Mouse (Mus musculus) ES-E14 (cell line): ENCODE results near the gene Aurkc. TPM values are rescaled to one million over a fixed set of nuclear protein-coding genes. Genes with fewer than 3 reads are reported as not detected.
"Not testable (repeated sequence)": the region's sequence is repeated elsewhere in the genome, so short reads cannot be mapped to it uniquely, and the experiment has no call there.

Experiments used
- DNase-seq: peaks from one replicate; pipeline ENCODE4 v3.0.0-alpha.2; 2013; ENCODE audit warnings: low read depth, low spot score
- H3K27ac ChIP-seq: 2 replicates; pipeline ENCODE4 v1.5.1; 2012; ENCODE audit warnings: low read depth, mild to moderate bottlenecking, low read length, moderate library complexity, mixed read lengths; ENCODE audit not compliant: poor library complexity, insufficient read depth, severe bottlenecking
- H3K36me3 ChIP-seq: 2 replicates; pipeline ENCODE4 v1.6.1; 2012; ENCODE audit warnings: mild to moderate bottlenecking, low read length, moderate library complexity, mixed read lengths; ENCODE audit not compliant: control insufficient read depth, poor library complexity, insufficient read depth, severe bottlenecking
- H3K4me1 ChIP-seq, 2 experiments: fragments of 150-350 bp in 1 of 2; sonication (generic) in 1 of 2; 2 replicates each; pipeline ENCODE4 v1.6.1; 2012; ENCODE audit warnings: low read length in 2 of 2, mild to moderate bottlenecking in 1 of 2, mixed read lengths in 1 of 2; ENCODE audit not compliant: control insufficient read depth in 2 of 2, insufficient read depth in 2 of 2, poor library complexity in 1 of 2
- H3K4me3 ChIP-seq, 2 experiments: fragments of 150-350 bp in 1 of 2; sonication (generic) in 1 of 2; 2 replicates each; pipeline ENCODE4 v1.5.1; 2012; ENCODE audit warnings: low read length in 2 of 2, low read depth in 1 of 2, mild to moderate bottlenecking in 1 of 2, mixed read lengths in 1 of 2; ENCODE audit not compliant: insufficient read depth in 1 of 2, poor library complexity in 1 of 2, severe bottlenecking in 1 of 2
- H3K9ac ChIP-seq: 2 replicates; pipeline ENCODE4 v1.6.1; 2012; ENCODE audit warnings: low read depth, mild to moderate bottlenecking, low read length, mixed read lengths; ENCODE audit not compliant: poor library complexity, insufficient read depth, severe bottlenecking
- H3K9me3 ChIP-seq: fragments of 150-350 bp; sonication (generic); 2 replicates; pipeline ENCODE4 v1.6.1; 2012; ENCODE audit warnings: low read depth, mild to moderate bottlenecking, low read length; ENCODE audit not compliant: control insufficient read depth, insufficient read depth
- CHD2 ChIP-seq: IDR thresholded peaks from 2 replicates; pipeline ENCODE4 v1.6.1; 2014; ENCODE audit warnings: mild to moderate bottlenecking, low read depth, low read length, inconsistent platforms
- HCFC1 ChIP-seq: IDR thresholded peaks from 2 replicates; pipeline ENCODE4 v1.6.1; 2012; ENCODE audit warnings: low read length, inconsistent platforms, borderline replicate concordance; ENCODE audit not compliant: insufficient read depth
- MAFK ChIP-seq: IDR thresholded peaks from 2 replicates; pipeline ENCODE4 v1.6.1; 2014; ENCODE audit warnings: mild to moderate bottlenecking, low read depth, low read length, inconsistent platforms; ENCODE audit not compliant: insufficient read depth
- ZC3H11A ChIP-seq: IDR thresholded peaks from 2 replicates; pipeline ENCODE4 v1.6.1; 2012; ENCODE audit warnings: low read depth, mild to moderate bottlenecking, inconsistent platforms, low read length, borderline replicate concordance
- ZNF384 ChIP-seq: IDR thresholded peaks from 2 replicates; pipeline ENCODE4 v1.6.1; 2012; ENCODE audit warnings: low read depth, low read length, inconsistent platforms
- in situ Hi-C, 2 experiments: fragments of 600-800 bp; cut with MboI; formaldehyde crosslinking; loops; one replicate each; pipeline ENCODE4 v1.15.1; 2025; ENCODE audit warnings: low sequenced_read_pairs in 2 of 2, inconsistent platforms in 1 of 2; ENCODE audit not compliant: unreplicated experiment in 2 of 2
- total RNA-seq: library from RNA; depleted of rRNA; stranded (reverse); fragments of 300-350 nt; gene quantifications from 2 replicates; pipeline ENCODE4 v1.2.3, GENCODE M21; 2012; rRNA removed

Gene Aurkc
- 8.4 and 9.8 TPM in 2 replicates for total RNA-seq

- H3K27ac ChIP-seq, H3K4me1 ChIP-seq, DNase-seq, H3K9ac ChIP-seq, H3K9me3 ChIP-seq, in situ Hi-C loops, H3K36me3 ChIP-seq: not testable (repeated sequence)
- peak within 1 kb of the TSS; percentile 51 to 62 for H3K4me3 ChIP-seq
These were observed at the start of gene Aurkc for GRCm38 (mm10) chr7:6995251-6995650. Aurkc (plus strand) TSS chr7:6995300.

- not testable (repeated sequence) for H3K4me1 ChIP-seq, H3K36me3 ChIP-seq, H3K9me3 ChIP-seq, H3K27ac ChIP-seq, DNase-seq
- in situ Hi-C loops: loop anchor here in 1 of 2 experiments (25.0 kb wide), 1 partner anchor 361 kb away; no protein-coding TSS in a partner anchor
- Histone ChIP-seq H3K9ac (peak overlapping the region; percentile 45; the same call in 1 of the 2 replicates), H3K4me3 (peak overlapping the region; percentile 27 to 55; a peak in 3 of 4 replicates)
These were observed 47.0 kb upstream of the Aurkc start for GRCm38 (mm10) chr7:6948061-6948460.

- in situ Hi-C loops: no loop called here
- Histone ChIP-seq H3K4me3 (no peak overlapping the region), H3K9me3 (no peaks in the 10 kb centered on the region), H3K36me3 (no peaks in the 10 kb centered on the region), H3K9ac (no peak overlapping the region), H3K4me1 (0 out of 4 replicates have a peak, but pooled peaks cover 0 to 2% of the 10 kb centered on the region in 2 experiments), H3K27ac (no peak overlapping the region)
- DNase-seq: no peak
- no peak for TF ChIP-seq MAFK
- TF ChIP-seq ZNF384: no peak
- no peak for TF ChIP-seq ZC3H11A
- TF ChIP-seq HCFC1: no peak
- no peak for TF ChIP-seq CHD2
These were observed 38.5 kb upstream of the Aurkc start for GRCm38 (mm10) chr7:6956576-6956975.

- no peaks in the 10 kb centered on the region for H3K9me3 ChIP-seq
- in situ Hi-C loops: no loop called here
- no peak overlapping the region for H3K4me3 ChIP-seq
- DNase-seq: no peak
- H3K4me1 ChIP-seq: 0 out of 4 replicates have a peak, but pooled peaks cover 0 to 2% of the 10 kb centered on the region in 2 experiments
- H3K9ac ChIP-seq: no peak overlapping the region
- no peak overlapping the region for H3K27ac ChIP-seq
- no peaks in the 10 kb centered on the region for H3K36me3 ChIP-seq
- peak; percentile 59; the same call in 1 of the 2 replicates for TF ChIP-seq ZC3H11A
- TF ChIP-seq CHD2: no peak
- no peak for TF ChIP-seq HCFC1
These were observed 36.5 kb upstream of the Aurkc start for GRCm38 (mm10) chr7:6958574-6958973.

- TF ChIP-seq MAFK (no peak), CHD2 (no peak), HCFC1 (no peak), ZNF384 (no peak), ZC3H11A (no peak)
- Histone ChIP-seq H3K9ac (no peak overlapping the region), H3K27ac (no peak overlapping the region), H3K9me3 (no peaks in the 10 kb centered on the region), H3K4me1 (no peaks in the 10 kb centered on the region; a peak in 1 of 4 replicates), H3K36me3 (no peaks in the 10 kb centered on the region), H3K4me3 (no peak overlapping the region)
- in situ Hi-C loops: no loop called here
- DNase-seq: no peak
These were observed 21.5 kb upstream of the Aurkc start for GRCm38 (mm10) chr7:6973566-6973965.
